Mouse (Mus musculus) adrenal gland, adult (tissue): ENCODE measurements at regions not wholly inside any gene's neighbourhood (a gene's known extent, or its start where the extent isn't known, plus 50 kb on each side); places are given as distances from the start of the nearest gene placed in this dataset.

Source experiments
- DNase-seq, 2 experiments: peaks; one replicate each; pipeline ENCODE4 v3.0.0; 2022 to 2023; ENCODE audit warnings: low spot score in 1 of 2; ENCODE audit not compliant: inconsistent age in 2 of 2

DNA sequence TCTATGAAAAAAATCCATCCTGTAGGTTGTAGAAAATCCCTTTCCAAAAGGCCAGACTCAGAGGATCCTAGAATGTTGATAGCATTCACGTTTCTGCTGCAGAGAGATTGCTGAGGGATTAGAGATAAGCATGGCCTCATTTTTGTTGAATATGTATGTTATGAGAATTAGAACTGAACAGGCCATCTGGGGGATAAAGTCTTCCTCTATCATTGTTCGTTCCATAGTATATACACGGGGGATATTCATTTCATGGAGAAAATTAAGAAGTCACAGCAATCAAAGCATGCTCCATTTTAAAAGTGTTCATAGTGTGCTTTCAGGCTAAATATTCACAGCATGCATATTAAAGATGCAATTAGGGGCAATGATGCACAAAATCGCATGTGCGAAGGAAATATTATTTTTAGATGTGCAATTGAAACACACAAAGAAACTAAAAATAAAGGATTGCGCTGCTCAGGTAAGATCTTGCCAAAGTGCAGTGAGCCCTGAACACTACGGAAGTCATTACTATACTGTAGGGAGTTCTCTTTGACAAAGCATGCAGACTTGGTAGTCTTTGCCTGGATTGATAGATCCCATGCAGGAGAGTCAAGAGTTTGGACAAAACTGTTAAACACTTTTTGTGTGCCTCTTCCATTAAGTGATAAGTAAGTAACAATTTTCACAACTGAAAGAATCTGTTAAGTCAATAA lies 511.5 kb downstream of the Phf3 start:
- no peak for DNase-seq

DNA sequence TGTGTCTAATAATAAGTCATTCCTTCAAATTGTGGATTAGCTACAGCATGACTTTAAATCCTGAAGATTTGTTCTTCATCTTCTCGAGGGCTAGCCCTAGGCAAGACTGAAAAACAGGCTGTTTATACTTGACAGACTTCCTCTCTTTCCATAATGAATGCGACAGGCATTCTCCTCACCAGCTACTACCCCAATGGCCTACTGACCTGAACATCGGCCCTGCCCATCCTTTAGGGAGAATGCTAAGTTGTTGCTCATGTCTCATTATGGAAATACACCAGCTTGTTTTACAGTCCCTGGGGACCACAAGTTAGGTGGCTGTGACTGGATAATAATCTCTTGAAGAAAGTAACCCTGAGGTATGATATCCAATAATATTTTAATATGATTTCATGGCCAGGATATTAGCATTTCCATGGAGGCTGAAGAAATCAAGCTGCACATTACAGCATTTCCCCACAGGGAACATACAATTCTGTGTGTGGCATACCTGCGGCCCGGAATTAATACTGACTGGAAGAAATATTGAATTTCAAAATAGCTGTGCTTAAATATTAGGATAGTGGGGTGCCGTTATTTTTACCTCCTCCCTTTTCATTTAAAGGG lies 553.0 kb downstream of the Phf3 start:
- no peak for DNase-seq

DNA sequence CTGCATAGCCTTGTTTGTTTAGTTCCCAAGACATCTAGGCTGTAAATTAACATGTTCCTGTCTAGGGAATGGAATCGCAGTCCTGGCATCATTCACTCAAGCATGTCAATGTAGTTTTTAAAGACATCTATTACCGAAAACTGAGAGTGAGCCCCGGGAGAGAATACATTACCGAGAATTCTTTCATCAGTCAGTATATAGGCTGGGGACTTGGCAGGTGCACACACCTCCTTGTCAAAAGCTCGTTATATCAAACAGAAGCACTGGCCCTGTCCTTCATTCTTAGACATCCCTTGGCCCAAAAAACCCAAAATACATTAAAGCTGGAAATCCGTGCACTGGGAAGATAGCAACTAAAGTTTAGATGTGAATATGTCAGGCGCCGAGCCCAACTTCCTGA lies 555.5 kb downstream of the Phf3 start:
- no peak for DNase-seq

DNA sequence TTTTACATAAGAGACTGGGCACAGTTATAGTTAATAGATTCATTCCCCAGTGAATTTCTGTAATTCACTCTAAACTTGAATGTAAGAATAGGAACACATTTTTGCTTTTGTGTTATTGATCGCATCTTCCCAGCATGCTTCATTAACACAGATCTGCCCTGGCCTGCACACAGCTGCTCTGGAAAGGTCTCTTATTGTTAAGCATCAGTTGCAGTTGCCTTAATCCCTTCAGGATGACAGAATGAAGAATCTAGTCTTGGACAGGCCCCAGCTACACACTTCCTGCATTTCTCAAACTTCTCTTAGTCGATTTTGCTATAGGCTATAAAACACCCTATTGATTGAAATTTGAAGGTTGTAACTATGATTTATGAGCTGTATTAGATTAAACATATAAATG lies 584.6 kb downstream of the Phf3 start:
- no peak for DNase-seq

DNA sequence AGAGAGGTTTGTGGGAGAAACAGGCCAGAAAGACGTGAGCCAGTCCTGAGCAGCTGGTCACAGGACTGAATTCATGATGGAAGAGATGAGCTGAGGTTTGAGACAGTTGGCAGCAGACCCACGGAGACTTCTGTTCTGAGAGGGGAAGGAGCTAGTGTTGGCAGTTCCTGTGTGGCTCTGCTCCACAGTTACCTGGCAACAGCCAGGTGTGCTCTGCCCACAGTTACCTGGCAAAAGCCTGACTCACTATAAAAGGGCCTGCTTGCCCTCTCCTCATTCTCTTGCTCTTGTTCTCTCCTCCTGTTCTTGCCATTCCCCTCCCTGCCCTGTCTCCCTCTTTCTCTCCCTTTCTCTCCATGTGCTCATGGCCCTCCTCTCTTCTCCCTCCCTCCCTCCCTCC lies 611.3 kb downstream of the Phf3 start:
- DNase-seq = no peak

DNA sequence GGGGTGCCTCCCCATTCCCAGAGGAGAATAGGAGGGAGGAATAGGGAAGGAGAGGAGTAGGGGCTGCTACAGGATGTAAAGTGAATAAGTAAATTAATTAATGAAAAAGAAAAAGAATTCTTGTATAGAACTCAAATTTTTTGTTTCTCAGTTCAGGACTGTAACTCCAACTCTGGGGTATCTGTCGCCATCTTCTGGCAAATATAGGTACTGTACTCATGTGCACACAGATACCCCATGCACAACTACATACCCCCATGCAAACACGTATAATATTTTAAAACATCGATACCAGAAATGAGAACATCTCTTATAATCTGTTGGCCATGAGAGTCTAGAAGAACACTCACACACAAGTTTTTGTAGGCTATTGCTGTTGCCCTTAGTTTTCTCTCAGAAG lies 614.2 kb downstream of the Phf3 start:
- DNase-seq = peak in 1 of 2 experiments; percentile 43

DNA sequence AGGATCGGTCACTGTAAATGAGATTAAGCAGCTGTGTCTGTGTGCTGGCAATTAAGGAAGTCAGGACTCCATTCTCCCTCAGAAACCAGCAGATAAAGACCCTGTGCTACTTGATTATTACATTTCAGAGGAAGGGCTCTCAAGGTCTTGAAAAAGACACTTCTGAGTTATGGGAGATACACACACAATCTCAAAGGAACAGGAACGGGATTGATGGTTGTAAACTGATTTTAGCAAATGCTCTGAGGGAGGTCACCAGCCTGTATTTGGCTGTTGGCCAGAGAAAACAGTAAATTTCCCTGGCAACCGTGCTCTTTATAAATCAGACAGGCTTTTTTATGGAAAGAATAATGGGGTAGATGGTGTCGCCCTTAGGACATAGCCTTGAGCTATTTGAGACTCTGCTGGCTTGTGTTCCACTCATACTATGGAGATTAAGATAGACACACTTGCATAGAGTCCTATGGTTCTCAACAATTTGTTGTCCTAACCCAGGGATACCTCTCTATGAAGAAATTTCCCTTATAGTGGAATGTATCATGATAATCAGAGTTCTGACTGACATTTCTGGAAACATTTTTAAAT lies 656.9 kb downstream of the Phf3 start:
- DNase-seq = peak; percentile 44 to 82

DNA sequence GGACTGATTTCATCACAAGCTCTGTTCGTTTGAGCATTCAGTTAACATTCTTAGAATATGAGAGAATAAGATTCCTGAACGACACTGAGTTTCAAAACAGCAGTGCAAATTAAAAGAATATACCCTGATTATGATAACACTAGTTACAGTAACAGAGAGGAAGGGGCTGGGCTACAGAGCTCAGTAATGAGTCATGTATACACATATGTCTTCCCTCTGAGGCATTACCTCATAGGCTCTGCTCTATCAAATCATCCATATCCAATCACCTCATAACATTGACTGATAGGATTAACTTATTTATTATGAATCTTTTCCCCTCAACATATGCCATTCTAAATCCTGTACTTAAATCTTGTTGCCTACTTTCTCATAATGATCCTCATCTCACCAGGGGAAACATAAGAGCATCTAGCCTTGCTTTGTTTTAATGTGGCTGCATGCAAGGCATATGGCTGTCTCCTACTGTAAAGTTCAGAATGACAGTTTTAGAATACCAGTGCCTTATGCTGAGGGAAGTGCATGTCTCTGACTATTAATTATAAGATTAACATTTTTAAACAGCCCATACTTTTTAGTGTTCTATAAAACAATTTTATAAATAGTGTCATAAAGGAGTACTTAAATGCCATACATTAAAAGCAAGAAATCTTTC lies 669.0 kb downstream of the Phf3 start:
- no peak for DNase-seq

DNA sequence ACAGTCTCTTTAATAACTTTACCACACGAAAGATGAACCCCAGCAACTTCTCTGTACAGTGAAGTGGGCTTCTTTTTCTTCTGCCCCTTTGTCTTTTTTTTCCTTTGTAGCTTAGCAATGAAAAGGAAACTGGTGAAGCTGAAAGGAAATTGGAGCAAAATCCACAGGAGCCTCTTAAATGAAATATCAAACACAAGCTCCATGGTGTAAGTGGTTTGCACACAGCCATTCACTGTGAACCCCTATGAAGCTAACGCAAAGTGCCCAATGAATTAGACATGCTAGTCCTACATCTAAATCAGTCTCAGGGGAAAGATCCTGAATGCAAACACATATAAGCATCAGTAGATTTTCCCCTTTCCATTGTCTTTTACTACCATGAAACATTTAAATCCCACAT lies 697.5 kb downstream of the Phf3 start:
- no peak for DNase-seq

DNA sequence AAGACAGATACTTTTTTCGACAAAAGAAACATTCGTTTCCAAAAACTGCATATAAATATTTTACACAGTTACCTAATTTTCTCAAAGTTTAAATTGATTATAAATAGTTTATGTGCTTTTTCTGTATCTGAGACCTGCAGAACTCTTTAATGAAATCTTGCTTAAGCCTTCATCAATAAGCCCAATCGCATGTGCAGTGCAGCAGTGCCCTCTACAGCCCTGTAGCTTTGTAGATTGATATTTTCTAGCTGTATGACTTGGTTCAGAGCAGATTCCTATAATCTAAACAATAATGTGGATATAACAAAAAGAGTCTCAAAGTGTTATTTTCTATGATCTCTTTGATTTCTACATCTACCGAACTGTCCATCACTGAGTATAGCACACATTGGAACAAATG lies 728.7 kb downstream of the Phf3 start:
- peak; percentile 14 to 59 for DNase-seq

DNA sequence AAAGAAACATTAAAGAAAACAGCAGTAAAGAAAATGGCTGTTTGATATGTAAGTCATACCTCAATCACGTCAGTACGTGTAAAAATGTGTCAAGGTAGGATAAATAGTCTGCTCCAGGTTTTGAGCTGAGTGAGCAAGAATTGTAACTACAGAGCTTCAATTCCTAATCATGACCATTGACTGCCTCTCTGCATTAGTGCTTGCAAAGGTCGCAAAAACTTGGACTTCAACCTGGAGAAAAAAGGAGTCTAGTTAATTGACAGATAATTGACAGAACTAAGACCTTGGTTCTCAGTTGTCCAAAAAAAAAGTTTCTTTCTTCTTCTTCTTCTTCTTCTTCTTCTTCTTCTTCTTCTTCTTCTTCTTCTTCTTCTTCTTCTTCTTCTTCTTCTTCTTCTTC lies 759.5 kb downstream of the Phf3 start:
- no peak for DNase-seq
